Mouse (Mus musculus) induced T-regulatory cell, adult 2 months (primary cell): ENCODE measurements around the gene Vav2.

Experiments used
- DNase-seq: peaks from one replicate; pipeline ENCODE4 v3.0.0-alpha.2; 2012; ENCODE audit warnings: low read depth

The Vav2 gene

GRCm38 (mm10) chr2:27426855-27427457, at the start of gene Vav2:
TSS of gene Vav2 (minus strand) at chr2:27427033.
- peak; percentile 97 for DNase-seq

DNA sequence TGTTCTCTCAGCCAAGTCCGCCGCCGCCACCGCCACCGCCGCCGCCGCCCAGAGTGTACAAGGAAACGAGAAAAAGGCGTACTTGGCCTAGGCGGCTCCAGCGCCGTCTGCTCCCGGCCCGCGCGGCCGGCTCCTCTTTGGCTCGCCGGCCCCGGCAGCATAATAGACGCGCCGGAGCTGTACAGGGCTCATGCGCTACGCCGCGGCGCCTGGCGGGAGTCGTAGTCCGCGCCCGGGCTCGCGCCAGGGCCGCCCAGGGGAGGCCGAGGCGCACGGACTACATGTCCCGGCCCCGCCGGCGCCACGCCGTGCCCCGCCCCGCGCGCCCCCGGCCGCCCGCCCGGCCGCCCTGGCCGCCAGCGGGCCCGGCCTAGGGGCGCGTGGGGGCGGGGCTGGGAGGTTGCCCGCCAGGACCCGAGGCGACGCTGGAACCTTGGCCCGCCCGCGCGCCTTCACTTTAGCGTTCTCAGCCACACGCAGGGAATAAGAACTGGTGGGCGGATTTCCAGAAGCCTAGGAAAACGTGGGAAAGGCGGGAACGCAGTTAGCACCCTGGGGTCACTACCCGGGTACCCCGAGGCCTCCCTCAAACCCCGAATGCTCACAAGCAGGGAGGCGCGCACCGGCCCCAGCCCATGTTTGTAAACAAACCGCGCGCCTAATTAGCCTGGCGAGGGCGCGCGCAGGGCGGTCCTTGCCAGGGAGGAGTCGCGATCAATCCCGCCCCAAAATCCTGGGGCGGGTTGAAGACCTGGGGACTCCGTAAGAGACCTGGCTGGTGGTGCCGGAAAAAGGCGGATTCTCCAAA, 48.9 kb upstream of the Vav2 start:
- peak; percentile 90 for DNase-seq

DNA sequence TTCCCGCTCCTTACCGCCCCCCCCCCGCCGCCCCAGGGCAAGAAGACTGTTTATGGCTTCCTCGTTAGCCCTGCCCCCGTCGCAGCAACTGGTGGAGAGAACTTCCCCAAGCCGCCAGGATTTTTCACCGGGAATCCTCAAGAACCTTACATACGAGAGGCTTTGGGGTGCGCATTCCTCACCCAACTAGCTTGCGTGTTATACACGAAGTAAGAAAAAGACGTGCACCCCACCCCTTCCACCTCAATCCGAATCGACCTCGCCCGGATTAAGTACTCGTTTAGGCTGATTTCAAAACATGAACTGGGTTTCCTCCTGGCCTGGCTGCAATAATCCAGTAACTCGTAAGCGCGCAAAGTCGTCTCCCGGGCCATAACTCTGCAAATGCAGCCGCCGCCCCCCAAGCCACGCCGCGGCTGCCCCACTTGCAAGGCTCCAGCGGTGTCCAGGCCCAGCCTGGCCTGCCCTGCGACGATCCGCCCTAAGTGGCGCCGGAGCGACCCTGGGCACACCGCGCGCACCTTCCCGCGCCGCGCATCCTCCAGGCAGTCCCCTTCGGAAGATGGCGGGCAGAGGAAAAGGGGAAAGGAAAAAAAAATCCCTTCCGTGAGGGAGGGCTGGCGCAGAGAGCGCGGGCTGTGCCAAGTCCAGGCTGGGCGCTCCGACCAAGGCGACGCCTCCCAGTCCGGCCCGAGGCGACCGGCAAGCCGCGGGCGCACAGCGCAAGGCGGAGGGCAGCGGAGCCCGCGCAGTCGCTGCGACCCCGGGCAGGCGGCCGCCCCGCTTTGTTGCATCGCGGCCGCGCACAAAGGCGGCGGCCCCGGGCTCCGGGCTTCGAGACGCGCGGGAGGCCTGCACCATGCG, 48.0 kb upstream of the Vav2 start:
- peak; percentile 51 for DNase-seq

- DNase-seq, result no peak
Measured at GRCm38 (mm10) chr2:27473911-27474310, 47.1 kb upstream of the Vav2 start.

DNA sequence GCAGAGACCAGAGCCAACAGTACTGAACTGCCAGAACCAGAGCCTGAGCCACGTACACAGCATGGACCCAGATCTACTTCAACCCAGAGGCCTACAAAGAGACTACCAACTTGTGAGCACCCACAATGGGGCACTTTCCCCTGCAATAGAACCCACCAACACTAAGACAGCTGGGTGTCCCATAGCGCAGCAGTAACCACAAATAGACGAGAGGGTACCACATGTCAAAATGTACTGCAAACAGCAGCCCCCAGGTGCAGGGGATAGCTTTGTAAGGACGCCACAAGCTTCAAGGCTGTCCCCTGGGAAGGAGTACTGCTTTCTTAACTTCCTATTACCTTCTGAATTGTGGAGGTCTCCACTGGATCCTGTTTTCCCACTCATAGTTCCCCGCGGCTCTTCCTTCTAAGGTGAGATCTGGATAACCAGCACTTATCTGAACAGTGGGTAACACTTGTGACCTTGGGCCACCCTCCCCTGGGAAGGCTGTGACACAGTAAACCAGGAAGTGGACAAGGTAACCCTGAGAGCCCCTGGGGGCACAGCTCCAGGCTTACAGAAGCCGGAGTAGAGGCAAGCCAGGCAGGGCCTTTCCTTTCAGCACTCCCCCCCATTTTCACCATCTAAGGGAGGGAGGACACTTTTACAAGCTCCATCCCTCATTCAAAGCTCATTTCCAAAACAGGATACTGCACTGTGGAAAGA, 46.4 kb upstream of the Vav2 start:
- DNase-seq, result no peak

GRCm38 (mm10) chr2:27471170-27471584, 44.3 kb upstream of the Vav2 start:
- DNase-seq, result no peak

DNA sequence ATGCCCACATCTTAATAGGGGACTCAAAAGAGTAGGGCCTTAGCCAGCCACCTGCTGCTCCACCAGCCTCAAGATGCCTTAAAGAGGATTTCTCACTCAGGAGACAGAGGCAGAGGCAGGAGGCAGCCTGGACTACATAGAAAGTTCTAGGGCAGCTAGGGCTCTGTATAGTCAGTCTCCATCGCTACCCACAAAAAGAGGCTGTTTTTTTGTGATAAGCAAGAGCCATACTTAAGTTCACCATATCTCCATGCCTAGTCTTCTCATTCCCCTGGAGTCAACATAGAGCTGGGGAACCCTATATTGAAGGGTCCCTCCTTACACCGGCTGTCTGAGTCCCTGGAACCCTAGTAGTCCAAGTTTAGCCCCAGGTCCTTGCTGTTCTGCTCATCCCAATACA, 43.7 kb upstream of the Vav2 start:
- DNase-seq, result no peak

DNA sequence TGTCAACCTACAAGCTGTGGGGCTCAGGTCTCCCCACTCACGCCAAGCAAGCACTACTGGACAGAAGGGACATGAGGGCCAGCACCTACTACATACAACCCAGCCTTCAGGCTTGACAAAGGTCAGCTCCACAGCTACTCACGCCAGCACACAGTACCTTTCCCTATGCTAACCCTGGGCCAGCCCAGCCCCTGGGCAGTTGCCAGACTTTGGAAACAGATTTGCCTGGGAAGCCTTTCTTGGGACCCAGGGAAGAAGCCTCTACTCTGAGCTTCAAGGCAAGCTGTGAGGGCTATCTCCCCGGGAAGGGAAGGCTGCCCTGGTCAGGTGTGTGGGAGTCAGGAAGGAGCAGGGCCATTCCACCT, 43.1 kb upstream of the Vav2 start:
- no peak for DNase-seq

- no peak for DNase-seq
Measured at GRCm38 (mm10) chr2:27469292-27469990, 42.6 kb upstream of the Vav2 start.

GRCm38 (mm10) chr2:27462901-27463300, 36.1 kb upstream of the Vav2 start:
- no peak for DNase-seq

DNA sequence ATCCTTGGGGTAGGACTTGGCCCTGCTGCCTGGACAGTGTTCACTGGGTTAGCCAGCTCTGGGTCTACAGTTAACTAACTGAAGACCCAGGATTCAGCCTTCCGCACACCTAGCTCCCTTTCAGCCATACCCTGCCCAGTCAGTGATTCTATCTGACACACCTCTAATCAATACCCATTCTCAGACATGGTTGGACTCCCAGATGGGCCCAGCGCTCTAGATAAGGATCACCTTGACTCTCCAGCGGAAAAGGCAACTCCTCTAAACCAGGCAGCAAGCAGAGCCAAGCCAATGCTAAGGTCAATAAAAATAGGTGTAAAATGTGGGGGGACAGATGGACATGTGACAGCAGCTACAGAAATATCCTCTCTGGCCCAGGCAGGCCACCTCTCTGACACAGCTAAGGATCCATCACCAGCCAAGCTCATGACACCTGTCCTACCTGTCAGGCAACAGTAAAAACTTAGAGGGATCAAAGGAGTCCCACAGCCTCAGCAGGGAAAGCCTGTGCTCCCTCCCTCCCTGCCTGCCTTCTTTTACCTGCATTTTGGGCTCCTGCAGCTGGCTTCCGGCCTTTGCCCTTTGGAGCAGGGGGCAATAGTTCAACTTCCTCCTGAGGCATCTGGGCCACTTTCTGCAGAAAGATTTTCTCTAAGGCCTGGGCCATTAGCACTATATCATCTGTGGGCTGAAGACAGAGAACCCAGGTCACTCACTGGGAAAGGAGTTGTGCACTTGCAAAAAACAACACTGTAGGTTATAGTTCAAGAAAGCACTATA, 35.2 kb upstream of the Vav2 start:
- DNase-seq, result no peak

GRCm38 (mm10) chr2:27460651-27461050, 33.8 kb upstream of the Vav2 start:
- DNase-seq, result no peak

DNA sequence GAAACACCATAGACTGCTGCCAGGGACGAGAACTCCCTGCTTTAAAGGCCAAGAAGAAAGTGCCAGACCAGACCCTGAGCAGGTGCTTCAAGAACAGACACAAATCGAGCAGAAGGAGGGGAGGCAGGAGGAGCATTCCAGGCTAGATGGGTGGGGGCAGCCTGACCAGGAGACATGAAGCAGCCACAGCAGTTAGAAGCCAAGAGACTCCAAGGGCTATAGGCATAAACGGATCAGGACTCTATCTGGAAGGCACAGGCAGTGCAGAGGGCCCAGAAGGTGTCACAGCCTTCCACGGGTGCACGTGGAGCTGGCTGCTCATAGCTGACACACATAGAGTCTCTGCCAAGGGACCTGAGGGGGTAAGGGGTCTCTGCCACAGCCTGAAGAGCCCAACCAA, 33.3 kb upstream of the Vav2 start:
- DNase-seq, result no peak

GRCm38 (mm10) chr2:27459735-27460134, 32.9 kb upstream of the Vav2 start:
- DNase-seq, result no peak

- no peak for DNase-seq
Measured at GRCm38 (mm10) chr2:27450226-27450625, 23.4 kb upstream of the Vav2 start.

- DNase-seq, result no peak
Measured at GRCm38 (mm10) chr2:27447782-27448181, 20.9 kb upstream of the Vav2 start.

- no peak for DNase-seq
Measured at GRCm38 (mm10) chr2:27446812-27447211, 20.0 kb upstream of the Vav2 start.

- DNase-seq, result no peak
Measured at GRCm38 (mm10) chr2:27445910-27446309, 19.1 kb upstream of the Vav2 start.

DNA sequence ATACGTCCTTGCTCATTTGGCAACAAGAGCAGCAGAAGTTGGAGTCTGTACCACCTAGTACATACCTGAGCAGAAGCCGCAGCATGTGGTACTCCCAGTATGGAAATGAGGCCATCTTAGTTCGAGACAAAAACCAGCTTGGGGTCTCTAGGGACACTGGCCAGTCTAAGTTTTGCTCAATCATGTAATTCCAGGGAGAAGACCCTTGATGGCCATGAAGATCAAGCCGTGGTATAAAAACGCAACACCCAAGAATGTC, 16.5 kb upstream of the Vav2 start:
- DNase-seq, result no peak

- no peak for DNase-seq
Measured at GRCm38 (mm10) chr2:27442708-27443449, 16.0 kb upstream of the Vav2 start.
